Mouse (Mus musculus) lung, postnatal 25 days (tissue): ENCODE results near the gene Mettl1.
A peak's percentile ranks its signal among the peaks of the same experiment; 100 is the strongest.

ENCODE experiments used
- DNase-seq: peaks from one replicate; pipeline ENCODE4 v3.0.0; 2022; ENCODE audit warnings: low spot score

The Mettl1 gene

DNA sequence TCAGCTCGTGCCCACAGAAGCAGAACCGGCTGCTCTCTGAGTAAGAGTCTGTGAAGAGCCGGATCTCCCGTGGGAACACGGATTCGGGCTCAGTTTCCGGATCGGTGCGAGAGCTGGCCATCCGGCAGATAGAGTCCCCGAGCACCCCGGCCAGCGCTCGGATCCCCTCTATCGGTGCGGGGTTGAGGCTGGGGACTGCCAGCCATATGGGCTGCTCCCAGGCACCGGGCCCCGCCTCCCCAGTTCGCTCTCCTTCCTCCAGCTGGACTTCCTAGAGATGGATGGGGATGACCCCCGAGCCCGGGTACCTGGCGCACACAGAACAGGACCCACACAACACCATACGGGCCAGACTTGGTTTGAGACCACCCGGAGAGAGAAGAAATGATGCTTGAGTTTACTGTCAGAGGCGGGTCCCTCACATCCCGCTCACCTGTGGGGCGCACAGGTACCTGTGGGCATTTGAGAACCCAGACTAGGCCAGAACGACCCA is at the start of gene Mettl1, which contains the start of gene Eef1akmt3:
Gene Mettl1, plus strand, starts transcription at position 141 of the 493 bp plus-strand sequence.
Gene Eef1akmt3, minus strand, starts transcription at position 240 of the 493 bp plus-strand sequence.
- DNase-seq: no peak

DNA sequence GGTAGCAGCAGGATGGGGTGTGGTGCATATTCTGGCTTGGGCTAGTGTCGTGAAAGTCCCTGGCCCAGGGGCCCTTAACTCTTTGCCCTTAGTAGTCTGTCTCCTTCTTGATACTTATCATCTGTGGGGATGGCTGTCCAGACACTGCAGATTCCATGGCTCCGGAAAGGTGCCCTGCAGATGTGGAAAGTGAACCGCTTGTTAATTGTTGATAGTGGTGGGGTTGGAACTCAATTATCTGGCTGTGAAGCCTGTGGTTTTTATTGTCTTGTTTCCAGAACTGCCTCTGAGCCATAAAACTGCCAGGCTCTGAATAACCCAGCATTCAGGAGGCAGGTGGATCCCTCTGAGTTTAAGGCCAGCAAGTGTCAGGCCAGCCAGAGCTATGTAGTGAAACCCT is 49.5 kb upstream of the Mettl1 start:
- no peak for DNase-seq

DNA sequence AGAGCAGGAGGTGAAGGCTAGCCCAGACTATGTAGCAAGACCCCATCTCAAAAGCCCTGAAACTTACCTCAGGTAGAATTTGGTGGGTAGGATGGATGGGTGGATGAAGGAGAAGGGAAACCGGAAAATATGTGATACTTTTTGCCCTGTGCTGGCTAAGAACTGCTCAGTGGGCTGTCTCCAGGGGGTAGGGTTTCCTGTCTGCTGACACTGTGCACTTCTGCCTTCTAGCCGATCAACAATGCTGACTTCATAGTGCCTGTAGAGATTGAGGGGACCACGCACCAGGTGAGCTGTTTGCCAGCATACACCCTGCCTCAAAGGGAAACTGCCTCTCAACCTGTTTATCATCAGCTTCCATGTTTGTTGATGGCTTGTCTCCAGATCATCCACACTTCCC is 47.6 kb upstream of the Mettl1 start:
- no peak for DNase-seq

DNA sequence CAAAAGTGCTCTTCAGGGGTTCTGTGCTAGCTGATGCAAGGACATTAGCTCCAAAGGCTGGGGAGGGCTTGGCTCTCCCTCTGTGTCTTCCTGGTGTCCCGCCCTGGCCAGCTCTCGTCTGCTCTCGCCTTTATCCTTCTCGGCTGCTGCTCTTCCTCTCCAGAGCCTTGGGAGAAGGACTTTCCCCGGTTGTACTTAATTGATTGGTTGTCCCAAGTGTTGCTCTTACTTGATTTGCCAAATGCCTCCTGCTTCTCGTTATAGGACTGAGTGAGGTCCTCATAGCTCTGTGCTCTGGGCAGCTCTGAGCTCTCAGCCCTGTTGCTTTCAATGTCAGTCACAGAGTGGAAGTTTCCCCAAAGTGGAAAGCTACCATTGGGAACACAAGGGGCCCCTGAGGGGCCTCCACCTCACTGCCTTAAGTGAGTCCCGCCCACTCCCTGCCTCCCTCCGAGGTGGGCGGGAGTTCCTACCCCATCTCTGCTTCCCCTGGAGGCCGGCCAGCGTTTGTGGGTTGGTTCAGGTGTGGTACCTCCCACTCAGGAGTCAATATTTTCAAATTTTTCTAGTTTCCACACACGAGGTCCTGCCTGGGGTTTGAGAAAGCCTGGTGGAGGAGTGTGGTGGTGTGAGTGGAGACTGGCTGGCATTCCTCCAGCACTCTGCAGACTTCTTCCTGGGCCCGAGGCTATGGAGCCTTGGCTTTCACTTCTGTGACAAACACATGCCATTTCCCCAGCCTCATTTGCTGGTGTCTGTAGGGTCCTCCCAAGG is 43.7 kb upstream of the Mettl1 start:
- DNase-seq: no peak

DNA sequence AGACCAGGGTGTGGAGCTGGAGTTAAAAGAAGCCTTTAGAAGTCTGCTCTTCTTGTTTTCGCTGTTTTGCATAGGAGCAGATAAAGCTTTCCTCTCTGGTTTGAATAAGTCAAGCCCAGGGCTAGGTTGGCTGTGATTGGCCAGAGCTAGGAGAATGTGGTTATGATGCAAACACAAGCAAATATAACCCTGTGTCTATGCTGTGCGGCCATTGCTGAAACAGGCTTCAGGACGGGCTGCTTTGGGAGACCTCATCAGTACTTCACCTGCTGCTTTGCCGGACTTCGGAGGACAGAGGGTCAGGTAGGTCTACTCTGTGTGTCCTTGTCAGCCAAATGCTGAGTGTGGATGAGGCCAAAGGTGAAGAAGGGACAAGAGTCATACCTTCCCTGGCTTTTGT is 40.7 kb upstream of the Mettl1 start, which contains the start of gene Avil:
Gene Avil, plus strand, starts transcription at position 181 of the 400 bp plus-strand sequence.
- no peak for DNase-seq

DNA sequence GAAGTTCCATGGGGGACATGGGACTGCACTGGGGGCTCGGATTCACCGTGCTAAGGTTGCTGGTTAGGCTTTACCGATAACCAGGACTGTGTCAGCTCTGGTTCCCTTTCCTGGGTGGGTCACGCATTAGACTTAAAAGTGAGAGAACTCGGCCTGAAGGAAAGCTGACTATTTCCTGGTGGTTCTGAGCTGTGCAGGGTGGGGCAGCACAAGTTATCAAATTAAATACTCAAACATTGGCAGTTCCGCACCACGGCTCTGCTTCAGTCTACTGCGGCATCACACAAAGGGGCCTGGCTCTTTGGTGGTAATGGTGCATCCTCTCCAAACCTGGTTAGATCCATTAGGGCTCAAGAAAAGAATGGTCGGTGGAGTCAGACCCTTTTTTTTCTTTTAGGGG is 39.9 kb upstream of the Mettl1 start:
- no peak for DNase-seq

DNA sequence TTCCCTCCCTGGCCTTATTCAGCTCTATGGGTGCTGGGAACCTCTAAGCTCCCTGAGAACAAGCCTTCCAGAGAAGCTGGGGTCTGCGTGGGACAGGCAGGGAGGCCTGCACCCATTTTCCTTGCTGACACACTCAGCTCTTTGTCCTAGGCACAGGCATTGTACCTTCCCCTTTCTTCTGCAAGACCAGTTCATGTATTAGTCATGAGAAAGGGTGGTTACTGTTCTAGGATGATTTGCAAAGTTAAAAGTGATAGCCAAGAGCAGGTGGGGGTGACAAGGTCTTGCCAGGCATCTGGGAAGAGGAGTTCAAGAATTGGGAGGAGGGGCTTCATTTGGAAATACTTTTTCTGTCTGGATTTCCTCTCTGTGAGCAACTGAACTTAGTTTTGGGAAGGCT is 39.2 kb upstream of the Mettl1 start:
- no peak for DNase-seq

DNA sequence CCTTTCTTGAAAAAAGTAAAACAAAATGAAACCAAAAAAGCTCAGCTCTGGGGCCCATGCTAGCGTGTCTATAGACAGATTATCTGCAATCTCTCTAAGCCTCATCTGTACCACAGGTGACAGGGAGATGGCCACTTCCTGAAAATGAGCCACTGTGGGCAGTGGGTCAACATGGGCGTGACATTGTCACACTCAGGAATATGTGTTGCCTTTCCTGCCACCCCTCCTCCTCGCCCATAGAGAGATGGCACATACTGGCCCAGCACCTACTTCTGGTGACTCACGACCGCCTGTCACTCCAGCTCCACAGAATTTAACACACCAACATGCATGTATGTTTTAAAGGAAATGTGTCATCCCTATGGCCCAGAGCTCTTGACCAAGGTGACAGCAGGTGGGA is 38.4 kb upstream of the Mettl1 start:
- no peak for DNase-seq

DNA sequence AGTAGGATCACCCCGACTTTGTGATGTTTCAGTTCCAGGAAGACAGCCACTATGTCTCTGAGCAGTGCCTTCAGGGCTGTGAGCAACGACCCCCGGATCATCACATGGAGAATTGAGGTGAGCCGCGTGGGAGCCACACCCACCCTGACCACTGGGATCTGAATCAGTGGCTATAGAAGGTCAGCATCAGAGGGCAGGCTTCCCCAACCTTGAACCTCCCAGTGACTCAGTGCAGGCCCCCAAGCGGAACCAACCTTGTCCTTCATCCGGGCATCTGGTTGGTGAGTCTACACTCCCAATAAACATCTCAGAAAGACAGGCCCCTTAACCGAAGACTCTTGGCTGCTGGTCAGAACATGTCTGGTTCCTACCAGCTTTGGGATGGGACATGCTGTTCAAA is 37.9 kb upstream of the Mettl1 start:
- DNase-seq: no peak

DNA sequence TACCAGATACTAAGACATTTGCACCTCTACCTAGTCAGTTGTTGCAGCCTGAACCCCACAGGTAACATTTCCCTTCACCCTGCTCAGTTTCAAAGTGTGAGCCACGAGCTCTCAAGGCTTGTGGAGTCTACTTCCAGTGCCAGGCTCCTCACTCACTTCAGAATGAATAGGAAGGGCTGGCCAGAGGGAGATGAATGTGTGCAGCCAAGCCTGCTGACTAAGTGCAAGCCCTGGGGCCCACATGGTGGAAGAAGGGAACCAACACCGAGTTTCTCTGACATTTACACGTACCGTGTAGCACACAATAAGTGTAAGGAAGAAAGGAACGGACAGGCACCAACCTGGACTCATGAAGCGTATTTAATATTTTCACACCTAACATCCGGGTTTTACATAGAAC is 37.4 kb upstream of the Mettl1 start:
- DNase-seq: no peak

DNA sequence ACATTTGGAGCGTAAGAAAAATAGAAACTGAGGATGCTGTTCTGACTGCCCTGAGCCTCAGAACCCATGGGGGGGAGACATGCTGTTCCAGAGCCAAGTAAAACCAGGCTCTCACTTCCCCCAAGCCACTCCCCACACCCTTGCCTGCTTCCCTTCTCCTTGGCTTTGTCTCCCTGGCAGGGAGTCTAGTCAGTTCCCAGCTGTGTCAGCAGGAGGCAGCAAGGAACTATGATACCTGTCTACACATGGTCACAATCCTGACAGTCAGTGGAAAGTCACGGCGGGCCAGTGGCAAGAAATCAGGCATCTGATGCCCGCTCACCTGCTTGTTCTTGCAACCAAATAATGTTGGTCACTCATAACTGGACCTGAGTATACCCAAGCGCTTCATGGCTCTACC is 24.7 kb upstream of the Mettl1 start:
- no peak for DNase-seq

DNA sequence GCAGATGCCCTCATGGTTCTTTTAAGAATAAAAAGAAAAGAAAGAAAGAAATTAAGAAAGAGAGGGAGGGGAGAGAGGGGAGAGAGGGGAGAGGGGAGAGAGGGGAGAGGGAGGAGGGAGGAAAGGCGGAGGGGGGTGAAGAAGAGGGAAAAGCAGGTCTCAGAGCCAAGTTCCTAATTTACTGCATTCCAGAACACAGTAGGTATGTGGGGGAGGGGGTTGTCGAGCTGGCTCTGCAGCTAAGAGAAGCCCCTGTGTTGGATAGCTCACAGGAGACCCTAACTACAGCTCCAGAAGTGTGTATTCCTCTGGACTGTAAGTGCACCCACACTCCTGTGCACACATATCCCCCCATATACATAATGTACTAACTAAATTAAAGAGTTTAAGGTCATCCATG is 24.1 kb upstream of the Mettl1 start:
- DNase-seq: no peak

DNA sequence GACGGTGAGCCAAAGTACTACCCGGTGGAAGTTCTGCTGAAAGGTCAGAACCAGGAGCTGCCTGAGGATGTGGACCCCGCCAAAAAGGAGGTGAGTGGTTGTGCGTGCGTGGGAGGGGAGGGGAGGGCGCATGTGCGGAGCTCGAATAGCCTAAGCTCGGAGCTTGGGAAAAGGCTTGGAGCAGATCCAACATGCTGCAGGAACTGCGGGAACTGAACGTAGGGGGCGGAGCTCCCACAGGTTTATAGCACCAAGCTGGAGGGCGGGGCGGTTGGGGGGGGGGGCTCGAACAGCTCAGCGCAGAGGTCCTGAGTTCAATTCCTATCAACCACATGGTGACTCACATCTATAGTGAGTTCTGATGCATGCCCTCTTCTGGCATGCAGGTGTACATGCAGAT is 22.8 kb upstream of the Mettl1 start:
- DNase-seq: no peak

DNA sequence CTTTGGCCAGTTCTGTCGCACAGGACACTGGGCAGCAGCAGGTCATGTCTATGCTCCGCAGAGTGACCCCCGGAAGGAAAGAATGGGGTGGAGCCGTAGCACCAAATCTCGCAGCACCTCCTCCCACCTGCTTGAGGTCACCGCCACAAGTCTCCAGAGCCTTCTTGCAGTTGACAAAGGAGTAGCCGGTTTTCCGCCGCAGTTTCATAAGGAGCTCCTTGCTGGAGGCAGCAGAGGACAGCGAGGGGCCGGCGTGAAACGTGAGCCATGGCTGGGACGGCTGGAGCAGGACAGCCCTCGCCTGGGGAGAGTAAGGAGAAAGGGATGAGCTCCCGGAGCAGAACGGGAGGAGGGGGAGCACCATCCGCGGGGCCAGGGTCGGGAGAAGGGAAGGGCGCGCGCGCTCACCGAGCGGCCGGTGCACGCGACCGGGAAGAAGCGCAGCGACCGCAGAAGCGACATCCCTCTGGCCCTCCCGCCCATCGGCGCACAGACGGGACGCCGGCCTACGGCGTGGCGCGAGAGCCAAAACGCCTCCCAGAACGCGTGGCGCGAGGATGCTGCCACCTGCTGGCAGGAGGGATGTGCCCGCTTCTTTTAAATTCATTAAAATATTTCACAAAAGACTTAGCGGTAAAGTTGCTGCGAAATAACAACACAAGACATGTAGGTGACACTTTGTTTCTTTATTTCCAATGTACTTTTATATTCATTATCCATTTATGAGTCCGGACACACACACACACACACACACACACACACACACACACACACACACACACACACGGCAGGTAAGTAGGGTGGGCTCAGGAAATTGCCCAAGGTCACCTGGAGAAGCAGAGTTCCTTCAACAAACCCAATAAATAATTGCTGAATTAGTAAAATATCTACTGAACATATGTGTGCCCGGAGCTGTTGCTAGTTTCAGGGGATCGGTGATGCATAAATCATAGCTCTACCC is 10.6 kb upstream of the Mettl1 start, which contains the start of gene Tsfm:
Gene Tsfm, minus strand, starts transcription at position 505 of the 961 bp plus-strand sequence.
- DNase-seq: peak; percentile 91

DNA sequence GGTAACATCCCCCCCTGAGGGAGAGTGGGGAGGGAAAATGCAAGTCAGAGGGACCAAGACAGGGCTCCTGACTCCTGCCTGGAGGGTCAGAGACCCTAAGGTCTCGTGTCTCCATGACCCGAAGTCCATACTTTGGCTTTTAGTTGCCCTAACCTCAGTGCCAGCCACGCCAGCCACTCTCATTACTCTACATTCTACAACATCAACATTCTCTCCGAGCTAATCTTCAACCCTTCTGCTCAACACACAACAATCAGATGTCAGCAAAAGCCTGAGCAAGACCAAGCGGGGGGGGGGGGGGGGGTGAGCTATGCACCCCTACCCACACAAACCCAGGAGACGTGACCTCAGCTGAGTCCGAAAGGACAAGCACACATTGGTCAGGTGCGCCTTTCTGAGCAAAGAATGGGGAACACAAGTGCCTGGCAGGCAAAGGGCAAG is 7.9 kb upstream of the Mettl1 start:
- DNase-seq: no peak

DNA sequence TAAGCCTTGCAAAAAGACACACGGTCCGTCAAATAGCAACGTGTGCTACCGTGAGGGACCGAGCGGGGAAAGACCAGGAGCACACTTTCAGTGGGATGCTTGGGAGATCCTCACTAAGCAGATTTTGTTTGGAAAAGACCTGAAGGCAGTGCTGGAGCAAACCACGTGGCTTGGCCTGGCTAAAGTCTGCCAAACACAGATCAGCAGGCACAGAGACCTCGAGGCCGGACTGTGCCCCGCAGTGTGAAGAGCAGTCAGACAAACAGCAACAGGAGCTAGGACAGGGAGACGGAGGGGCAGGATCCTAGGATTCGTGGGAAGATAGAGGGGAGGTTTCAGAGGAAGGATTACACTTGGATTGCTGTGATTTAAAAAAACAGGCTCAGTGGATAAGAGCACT is 4.9 kb upstream of the Mettl1 start:
- DNase-seq: no peak

DNA sequence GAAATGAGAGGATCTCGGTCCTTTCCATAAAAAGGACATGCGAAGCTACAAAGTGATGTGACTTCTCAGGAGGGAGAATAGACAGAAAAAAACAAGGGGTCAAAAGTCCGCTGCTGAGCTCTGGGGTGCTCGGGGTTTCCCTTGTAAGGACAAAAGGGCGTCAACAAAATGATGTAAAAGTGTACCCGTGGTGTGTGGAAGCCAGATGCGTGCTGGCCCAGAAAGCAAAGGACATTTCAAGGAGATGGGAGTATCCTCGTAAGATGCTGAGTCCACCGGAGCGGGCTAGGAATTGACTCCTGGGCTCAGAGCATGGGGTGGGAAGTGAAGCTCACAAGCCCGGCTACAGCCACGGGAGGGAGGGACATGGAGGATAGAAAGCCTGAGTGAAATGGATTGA is 3.6 kb upstream of the Mettl1 start:
- no peak for DNase-seq

DNA sequence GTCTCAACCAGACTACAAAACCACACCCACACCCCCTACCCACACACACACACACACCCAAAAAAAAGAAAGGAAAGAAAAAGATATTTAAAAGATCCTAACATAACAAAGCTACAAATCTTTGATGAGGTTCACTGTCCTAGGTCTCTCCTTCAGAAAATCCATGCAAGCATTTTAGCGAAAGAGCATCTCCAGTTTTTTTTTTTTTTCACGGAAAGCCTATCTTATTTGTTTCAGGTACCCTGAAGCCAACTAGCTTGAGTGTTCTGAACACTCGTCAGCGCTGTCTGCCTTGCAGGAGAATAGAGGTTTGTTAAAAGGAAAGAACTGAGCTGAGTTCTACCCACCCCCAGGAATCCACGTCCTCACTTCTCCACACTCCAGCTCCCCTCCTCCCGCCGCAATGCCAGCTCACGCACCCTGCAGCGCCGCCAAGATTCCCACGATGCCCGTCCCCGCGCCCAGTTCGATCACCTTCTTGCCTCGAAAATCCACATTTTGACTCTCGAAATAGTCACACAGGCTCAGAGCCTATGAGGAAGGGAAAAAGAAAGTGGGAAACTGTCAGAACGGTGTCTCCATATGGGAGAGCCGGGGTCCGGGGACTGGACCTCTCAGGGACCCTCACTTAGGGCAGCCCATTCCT is 522 bp upstream of the Mettl1 start:
- DNase-seq: no peak

DNA sequence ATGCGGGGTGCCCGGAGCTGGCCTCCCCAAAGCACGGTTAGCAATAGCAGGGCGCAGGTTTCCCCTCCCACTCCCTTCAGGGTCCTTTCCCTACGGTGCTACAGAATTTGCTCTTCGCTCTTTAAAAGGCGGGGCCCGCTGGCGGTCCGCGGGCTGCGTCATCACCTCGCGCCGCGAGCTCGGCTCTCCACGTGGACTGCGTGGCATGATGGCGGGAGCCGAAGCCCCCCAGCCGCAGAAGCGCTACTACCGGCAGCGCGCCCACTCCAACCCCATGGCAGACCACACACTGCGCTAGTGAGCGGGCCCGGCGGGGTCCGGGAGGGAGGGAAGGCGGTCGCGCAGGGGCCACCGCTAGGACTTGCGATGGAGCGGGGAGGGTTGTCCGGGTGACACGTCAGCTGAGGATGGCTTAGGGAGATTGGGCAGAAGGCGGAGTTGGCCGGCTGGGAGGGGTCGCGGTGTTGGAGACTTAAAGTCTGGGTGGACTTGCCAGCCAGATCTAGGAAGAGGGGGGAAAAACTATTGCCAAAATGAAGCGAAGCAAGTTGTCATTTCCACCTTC is 642 bp downstream of the Mettl1 start:
- peak; percentile 85 for DNase-seq

DNA sequence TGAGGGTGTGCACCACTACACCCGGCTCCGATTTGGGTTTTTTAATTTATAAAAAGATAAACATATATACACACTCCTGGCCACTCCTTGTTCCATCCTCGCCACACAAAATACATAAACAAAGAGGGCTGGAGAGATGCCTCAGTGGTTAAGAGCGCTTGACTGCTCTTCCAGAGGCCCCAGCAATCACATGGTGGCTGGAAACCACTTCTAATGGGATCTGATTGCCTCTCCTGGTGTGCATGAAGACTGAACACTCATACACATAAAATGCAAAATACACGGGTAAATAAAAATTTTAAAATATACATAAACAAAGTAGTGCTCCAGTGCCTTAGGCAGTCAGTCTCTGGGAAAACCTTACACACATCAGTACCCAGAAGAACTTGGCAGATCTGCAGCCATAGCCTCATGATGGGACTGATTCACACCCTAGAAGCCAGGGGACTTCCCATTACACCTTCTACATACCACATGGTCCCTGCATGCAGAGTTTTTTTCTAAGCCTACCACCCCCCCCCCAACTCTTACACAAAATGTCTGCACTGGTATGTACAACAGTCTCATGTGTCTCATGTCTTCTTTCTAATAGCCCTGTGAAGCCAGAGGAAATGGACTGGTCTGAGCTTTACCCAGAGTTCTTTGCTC is 1.4 kb downstream of the Mettl1 start:
- no peak for DNase-seq

DNA sequence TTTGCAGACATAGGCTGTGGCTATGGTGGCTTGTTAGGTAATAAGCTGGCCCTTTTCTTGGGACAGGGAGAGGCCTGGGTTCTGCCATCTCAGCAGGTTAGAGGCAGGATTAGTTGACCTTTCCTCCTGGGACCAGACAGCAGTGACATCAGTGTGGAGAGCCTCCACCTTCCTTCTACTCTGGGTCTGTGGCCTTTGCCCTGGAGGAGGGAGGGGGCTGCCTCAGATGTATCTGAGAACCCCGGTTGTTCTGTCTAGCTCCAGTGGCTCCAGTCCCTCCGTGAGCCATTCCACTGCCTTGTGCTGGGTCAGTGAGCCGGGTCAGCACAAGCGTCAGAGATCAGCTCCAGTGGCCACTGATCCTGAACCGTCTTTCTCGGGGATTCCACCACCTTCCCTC is 2.0 kb downstream of the Mettl1 start:
- no peak for DNase-seq
